Mouse (Mus musculus) heart, postnatal 0 days (tissue): ENCODE measurements around the gene Cyren.

Experiments used
- CTCF ChIP-seq: IDR thresholded peaks from 2 replicates; pipeline ENCODE4 v1.5.1; 2016; ENCODE audit warnings: antibody characterized with exemption, control low read depth, low read depth
- EP300 ChIP-seq: IDR thresholded peaks from 2 replicates; pipeline ENCODE4 v1.6.1; 2016; ENCODE audit warnings: antibody characterized with exemption, low read depth

GRCm38 (mm10) chr6:34875966-34876834, 1.7 kb downstream of the Cyren start:
- TF ChIP-seq CTCF = peak; percentile 18; the same call in 1 of the 2 replicates
- TF ChIP-seq EP300 = no peak
